Mouse (Mus musculus) thymus, postnatal 10 days (tissue): ENCODE measurements around the gene Inpp4b.
"Not testable (repeated sequence)": the region's sequence is repeated elsewhere in the genome, so short reads cannot be mapped to it uniquely, and the experiment has no call there.

ENCODE experiments used
- DNase-seq, 2 experiments: peaks; one replicate each; pipeline ENCODE4 v3.0.0; 2021; ENCODE audit warnings: low spot score in 2 of 2

Gene Inpp4b

DNA sequence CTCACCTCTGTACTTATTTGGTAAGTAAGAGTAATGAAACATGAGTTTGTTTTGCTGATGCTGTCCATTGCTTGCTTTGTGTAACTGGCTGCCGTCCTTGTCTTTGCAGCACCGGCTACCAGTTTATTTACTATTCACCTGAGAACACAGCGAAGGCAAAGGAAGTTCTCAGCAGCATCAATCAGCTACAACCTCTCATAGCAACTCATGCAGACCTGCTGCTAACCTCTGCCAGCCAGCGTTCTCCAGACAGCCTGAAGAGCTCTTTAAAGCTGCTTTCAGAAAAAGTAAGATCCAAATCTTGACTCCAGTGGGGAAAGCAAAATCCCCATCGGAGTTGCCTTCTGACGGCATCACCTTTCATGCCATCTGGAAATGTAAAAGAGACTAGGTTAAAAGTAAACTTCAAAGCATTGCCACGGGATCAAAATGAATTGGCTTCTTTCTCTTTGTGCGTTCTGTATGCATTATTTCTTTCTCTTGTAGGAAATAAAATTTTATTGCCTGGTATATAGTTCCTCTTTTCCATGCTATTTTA is 642.8 kb downstream of the Inpp4b start:
- DNase-seq = no peak

DNA sequence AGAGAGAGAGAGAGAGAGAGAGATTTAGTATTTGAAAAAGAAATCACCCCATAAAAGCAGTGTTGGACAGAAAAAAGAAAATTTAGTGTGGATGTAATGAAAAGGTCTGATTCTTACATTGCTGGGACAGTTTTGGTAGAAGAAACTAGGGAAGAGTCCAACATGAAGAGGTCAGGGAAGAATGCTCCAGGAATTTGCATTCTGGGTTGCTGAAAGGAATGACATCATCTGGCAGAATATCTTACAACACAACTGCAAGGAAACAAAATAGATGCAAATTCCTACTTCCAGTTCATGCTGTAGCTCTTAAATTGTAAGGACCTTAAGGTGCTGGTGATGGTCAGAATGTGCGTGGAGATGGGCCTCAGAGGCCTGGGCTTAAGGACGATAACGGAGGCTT is 650.6 kb downstream of the Inpp4b start:
- DNase-seq = no peak

DNA sequence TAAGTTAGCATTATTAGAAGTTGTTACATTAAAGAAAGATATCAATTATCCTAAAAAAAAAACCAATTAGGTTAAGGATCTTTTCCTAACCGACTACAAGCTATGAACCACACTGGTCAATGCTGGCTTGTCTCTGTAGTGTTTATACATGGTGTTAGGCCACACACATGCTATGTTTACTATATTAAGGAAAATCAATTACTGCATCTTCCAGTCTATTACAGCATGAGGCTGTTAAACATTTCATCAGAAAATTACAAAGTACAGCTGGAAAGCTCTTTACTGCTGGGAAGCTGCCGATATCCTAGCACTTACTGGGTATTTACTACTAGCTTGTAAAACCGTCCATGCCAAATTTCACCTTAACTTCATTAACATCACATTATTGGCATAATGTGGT is 653.9 kb downstream of the Inpp4b start:
- no peak for DNase-seq

DNA sequence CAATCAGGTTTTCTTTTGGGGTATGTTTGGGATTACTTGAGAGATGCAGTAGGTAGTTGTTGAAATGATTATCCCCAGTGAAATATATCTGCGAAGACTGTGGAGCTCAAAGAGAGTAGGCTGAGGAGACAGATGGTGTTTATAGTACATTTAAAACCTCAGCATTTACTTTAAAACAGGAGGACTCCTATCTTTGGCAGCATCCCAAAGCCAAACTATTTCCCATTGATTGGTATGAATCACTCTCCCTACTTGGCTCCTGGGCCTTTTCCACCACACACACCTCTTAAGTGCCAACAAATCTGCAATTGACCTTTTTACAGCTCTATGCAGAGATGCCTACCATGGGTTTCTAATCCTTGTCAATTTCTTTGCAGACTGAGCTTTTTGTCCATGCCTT is 654.5 kb downstream of the Inpp4b start:
- no peak for DNase-seq

DNA sequence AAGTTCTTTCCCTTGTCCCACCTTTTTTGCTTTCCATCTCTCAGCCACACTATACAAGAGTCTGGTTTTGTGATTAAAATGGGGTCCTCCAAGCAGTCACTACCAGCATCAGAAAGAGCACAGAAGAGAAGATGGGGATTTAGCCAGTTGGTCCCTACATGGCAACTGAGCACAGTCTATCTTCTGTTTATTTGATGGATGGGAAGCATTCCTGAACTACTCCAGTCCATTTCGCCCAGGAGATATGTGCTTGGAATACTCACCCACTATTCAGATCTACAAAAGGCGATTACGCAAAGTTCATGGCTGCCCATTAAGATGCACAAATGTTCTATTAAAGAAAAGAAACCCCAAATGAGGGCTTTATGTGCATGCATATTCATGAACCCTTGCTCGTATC is 661.8 kb downstream of the Inpp4b start:
- DNase-seq = no peak

DNA sequence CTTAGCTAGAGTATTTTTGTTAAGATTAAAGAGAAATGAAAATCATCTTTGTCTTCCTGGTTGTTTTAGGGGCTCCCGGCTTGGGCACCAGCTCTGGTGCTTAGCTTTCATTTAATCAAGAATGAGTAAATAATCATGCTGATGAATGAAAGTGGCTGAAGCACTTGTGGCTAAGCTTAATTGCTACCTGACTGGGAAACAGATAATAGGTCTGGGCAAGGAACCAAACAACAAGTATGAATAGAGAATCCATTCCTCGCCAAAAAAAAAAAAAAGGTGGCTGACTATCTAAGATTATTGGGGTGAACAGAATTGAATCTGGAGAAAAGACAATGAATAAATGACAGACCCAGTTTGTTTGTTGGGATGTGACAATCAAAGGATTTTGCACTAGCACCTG is 663.1 kb downstream of the Inpp4b start:
- no peak for DNase-seq

DNA sequence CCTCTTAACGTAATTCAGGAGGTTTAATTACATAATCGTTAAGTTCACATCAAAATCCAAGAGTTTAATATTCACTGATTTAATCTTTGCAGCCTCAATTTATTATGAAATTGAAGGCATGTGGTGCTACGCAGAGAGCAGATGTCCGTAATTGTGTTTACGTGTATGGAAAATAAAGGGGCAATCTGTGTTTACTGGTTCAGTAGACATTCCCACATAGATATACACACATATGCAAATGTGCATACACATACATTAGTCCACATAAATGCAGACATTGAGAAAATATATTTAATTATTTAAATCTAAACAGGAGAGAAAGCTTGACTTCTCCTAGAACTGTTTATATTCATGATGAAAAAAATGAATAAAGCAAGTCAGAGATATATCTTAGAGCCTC is 675.4 kb downstream of the Inpp4b start:
- DNase-seq = no peak

DNA sequence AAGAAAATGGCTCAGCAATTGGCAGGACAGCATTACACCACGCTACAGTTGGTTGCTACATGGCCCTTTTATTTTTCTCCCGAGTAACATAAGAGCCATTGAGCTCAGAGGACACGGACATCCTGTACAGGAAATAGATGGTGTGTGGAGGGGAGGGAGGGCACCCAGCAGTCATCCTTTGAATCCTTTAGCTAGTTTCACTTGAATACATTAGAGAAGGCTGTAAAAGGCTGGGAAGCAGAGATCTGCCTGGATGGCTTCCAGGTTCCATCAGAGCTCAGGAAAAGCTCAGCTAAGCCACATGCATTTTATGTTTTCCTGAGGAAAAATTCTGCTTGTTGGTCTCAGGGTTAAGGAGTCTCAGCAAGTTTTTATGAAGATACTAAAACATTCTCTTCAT is 685.0 kb downstream of the Inpp4b start:
- no peak for DNase-seq

DNA sequence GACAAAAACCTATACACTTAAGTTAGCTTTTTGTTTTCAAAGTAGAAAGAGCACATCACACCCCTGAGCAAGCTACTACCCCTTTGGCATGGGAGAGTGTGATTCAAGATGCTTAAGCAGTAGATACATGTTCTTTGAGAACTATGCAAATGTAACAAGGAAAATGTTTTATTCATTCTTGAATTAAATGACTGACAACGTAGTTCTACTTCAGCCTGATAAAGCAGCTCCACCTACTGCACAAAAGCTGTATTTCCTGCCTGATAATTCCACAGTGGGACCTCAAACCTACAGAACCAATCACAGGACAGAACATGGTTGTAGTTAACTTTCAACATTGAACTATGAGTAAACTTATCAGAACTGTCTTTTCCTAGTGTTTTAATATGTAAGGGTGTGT is 686.5 kb downstream of the Inpp4b start:
- peak in 1 of 2 experiments; percentile 19 for DNase-seq

DNA sequence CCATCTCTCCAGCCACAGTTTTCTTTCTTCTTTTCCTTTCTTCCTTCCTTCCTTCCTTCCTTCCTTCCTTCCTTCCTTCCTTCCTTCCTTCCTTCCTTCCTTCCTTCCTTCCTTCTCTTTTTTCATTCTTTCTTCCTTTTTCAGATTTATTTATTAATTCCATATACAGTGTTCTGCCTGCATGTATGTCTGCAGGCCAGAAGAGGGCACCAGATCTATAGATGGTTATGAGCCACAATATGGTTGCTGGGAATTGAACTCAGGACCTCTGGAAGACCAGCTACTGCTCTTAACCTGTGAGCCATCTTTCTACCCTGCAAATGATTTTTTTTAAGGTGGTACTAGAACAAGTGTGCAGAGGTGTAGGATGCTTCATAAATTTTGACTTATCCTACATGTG is 689.7 kb downstream of the Inpp4b start:
- not testable (repeated sequence) for DNase-seq

DNA sequence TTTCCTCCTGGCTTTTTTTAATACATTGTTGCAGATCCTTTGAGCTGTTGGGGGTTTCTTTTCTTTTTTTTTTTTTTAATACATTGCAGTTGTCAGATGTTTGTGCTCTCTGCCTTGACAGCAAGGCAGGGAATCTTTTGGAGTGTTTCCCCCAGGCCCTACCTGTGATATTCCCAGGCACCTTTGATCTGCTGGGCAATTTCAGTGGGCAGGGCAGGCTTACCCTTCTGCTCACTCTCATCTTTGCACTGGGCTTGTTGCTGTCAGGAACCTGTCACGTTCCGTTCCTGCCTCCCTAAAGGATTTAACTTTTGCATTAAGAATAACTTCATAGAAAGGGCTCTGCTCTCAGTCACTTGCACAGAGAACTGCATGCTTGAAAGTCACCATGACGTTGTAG is 711.7 kb downstream of the Inpp4b start:
- no peak for DNase-seq

DNA sequence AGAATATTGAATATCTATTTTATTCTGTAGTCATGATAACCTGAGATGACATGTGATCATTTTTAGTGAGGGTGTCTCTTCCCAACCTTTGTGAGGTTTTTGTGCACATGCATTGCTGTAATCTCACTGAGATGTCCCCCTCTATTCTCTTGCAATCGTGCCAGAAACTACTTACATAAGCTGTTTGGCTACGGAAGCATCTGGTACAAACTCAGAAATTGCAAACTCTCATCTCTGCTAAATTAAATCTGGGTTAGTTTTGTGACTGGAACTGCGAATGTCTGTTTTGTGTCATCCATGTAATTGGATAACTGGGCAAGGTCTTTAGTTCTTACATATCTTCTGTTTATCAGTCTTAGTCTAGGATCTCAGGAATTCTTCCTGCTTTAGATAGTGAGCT is 725.3 kb downstream of the Inpp4b start:
- no peak for DNase-seq

DNA sequence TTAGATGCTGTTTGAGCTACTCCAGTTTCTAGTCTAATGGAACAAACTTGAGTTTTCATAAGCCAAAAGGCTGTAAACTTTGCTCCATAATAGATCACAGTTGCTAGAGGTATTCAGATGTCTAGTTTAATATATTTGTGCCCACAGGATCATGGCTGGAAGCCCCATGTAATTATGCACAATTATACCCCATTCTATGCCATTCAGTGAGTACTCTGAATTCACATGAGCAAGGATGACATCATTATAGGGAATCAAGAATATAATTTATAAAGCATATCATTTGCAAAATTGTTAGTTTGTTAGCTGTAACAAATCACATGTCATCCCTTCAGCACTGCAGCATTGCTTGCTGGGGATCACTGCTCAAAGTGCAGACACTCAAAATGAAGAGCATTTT is 736.9 kb downstream of the Inpp4b start:
- DNase-seq = no peak

DNA sequence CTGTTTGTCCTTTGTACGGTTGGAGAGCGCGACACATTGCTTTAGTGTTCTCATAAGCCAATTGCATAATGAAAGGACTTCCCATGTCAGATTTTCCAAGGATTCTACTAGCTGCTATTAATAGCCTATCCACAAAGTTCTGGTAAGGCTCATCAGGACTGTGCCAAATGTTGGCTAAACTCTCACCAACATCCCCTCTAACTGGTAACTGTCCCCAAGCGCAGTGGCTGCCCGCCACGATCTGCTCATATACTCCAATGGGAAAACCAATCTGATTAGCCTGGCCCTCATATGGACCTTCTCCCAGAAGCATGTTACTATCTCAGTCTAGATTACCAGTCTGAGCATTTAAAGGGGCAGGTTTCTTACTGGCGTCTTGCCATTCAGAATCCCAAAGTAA is 744.3 kb downstream of the Inpp4b start:
- DNase-seq = not testable (repeated sequence)

DNA sequence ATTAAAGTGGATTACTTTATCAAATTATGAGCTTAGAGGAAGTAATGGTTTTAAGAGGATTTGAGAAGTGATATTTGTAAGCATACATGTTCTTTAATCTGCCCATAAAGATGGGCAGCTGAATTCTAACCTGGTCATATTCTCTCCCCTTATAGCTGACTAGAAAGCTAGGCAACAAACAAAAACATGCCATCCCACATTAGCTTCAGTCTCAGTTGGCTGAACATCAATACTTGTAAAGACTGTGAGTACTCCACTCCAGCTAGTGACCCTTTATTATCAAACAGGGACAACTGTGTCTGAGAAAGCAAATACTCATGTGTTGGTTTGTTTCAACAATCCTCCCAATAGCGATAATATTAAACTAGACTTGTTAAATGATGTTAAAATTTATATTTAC is 748.5 kb downstream of the Inpp4b start:
- no peak for DNase-seq

DNA sequence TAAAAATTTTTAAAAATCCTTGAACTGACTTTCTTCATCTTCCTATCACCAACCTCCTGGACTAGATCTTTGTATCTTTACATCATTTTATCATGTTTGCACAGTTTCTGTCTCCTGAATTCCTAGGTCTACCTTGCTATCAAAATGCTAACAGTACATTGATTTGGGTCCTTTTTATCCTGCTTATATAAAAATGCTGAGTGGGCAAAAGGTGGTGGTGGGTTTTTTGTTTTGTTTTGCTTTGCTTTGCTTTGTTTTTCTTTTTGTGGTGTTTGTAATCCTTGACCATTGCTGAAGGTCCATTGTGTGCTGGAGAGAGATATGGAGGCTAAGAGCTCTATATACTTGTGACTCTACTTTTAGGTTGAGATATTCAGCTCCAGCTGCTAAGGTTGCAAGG is 750.9 kb downstream of the Inpp4b start:
- no peak for DNase-seq

DNA sequence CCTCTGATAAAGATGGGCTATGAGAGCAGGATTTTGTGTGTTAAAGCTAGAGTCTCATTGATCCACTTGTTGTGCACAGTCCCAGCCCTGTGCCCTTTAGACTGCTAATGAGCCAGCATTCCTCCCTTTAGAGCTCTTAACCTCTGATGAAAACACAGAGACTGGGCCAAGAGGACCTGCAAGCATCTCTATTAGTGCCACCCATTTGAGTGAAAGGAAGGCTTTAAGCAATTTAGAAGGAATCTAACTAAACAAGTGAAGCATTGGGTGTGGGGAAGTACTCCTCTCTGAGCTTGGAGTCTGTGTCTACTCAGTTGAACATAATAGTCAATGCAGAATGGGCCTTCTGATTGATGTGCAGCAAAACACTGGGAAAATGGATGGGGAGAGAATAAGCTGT is 762.2 kb downstream of the Inpp4b start:
- DNase-seq = no peak

DNA sequence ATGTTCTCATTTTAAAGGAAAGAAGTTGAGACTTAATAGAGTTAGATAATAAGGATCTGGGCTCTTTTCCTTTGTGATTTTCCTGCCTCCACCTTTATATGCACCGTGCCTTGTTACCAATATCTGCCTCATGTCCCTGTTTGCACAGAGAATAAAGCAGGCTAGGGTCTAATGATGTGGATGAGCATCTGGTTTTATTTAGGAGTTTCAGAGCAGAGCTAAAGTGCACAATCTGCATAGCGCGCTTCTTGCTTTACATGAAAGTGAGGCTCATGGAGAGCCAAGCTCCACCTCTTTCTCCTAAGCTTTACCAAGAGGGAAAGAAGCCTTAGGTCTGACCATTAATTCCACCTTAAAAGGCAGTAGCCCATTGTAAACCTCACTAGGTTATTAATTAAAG is 763.8 kb downstream of the Inpp4b start:
- DNase-seq = no peak

DNA sequence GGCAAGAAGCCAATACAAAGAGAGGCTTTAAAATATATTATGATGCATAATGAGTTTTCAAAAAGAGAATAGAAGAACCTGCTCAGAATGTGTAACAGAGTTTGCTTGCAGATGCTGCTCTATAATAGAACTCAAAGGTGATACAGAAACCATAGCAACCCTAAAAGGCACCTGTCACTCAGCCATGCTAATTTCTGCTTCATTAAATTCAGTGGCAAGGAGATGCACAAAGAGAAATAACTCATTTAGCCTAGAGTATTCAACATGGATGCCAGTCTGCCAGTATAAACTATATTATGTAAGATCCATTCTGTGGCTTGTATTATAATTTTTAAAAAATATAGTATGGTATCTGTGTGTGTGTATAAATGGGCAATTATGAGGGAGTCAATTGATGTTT is 807.9 kb downstream of the Inpp4b start:
- DNase-seq = no peak

DNA sequence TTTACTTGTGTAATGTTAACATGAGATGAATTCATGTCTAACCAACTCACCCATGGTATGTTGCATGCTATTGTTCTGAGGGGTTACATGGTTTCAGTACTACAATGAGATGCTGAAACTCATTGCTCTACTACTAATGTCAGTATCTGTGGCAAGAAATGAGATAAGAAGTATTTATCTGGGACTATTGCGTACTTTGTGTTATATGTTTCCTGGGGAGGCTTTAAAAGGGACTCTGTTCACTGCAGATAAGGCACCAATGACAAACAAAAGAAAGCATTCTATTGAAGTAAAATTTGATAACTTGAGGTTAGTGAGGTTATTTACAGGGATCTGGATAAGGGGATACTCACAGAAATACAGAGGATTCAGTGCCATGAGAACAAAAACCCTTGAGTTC is 815.6 kb downstream of the Inpp4b start:
- DNase-seq = no peak
